Mouse (Mus musculus) kidney, adult 2 months (tissue): ENCODE results near the gene Pomp. TPM values are rescaled to one million over a fixed set of nuclear protein-coding genes. Genes with fewer than 3 reads are reported as not detected.

Experiments used
- DNase-seq: peaks from one replicate; pipeline ENCODE4 v3.0.0; 2021
- H3K27ac ChIP-seq: fragments of 200-500 bp; 2 replicates; pipeline ENCODE4 v1.5.1; 2012; ENCODE audit warnings: low read depth, low read length, control low read depth, inconsistent platforms; ENCODE audit not compliant: insufficient read depth
- H3K27me3 ChIP-seq: fragments of 200-500 bp; replicated peaks from 2 replicates; pipeline ENCODE4 v1.6.1; 2012; ENCODE audit warnings: mild to moderate bottlenecking, moderate library complexity, low read length, inconsistent platforms; ENCODE audit not compliant: control insufficient read depth, insufficient read depth
- H3K36me3 ChIP-seq: fragments of 200-500 bp; 2 replicates; pipeline ENCODE4 v1.6.1; 2012; ENCODE audit warnings: mild to moderate bottlenecking, moderate library complexity, low read length, inconsistent platforms; ENCODE audit not compliant: control insufficient read depth, insufficient read depth
- H3K4me1 ChIP-seq: fragments of 200-500 bp; 2 replicates; pipeline ENCODE4 v1.6.1; 2011; ENCODE audit warnings: low read length; ENCODE audit not compliant: control insufficient read depth, insufficient read depth
- H3K4me3 ChIP-seq: fragments of 200-500 bp; 2 replicates; pipeline ENCODE4 v1.5.1; 2011; ENCODE audit warnings: mild to moderate bottlenecking, low read depth, low read length, control low read depth; ENCODE audit not compliant: insufficient read depth
- CTCF ChIP-seq: fragments of 200-500 bp; conservative IDR thresholded peaks from 2 replicates; pipeline ENCODE4 v1.5.1; 2011; ENCODE audit warnings: low read depth, mild to moderate bottlenecking, control low read depth, low read length, moderate library complexity, mixed read lengths; ENCODE audit not compliant: insufficient read depth, insufficient read length
- POLR2A ChIP-seq: fragments of 200-500 bp; IDR thresholded peaks from one replicate; pipeline ENCODE4 v1.6.1; 2011; ENCODE audit warnings: low read depth, low read length, control low read depth
- WGBS: fragments of 180-500 bp; shearing (Covaris S2); methylation state at CpG from one replicate; pipeline ENCODE4 v1.1.7; 2018; 5-methylcytosine and 5-hydroxymethylcytosine counted together
- polyA plus RNA-seq: library from polyadenylated mRNA; depleted of rRNA; stranded (reverse); fragments of >200 nt; gene quantifications from 2 replicates; pipeline ENCODE4 v1.2.3, GENCODE M21; 2012; rRNA removed

Gene Pomp
- polyA plus RNA-seq, 1 experiment = 109 TPM

DNA sequence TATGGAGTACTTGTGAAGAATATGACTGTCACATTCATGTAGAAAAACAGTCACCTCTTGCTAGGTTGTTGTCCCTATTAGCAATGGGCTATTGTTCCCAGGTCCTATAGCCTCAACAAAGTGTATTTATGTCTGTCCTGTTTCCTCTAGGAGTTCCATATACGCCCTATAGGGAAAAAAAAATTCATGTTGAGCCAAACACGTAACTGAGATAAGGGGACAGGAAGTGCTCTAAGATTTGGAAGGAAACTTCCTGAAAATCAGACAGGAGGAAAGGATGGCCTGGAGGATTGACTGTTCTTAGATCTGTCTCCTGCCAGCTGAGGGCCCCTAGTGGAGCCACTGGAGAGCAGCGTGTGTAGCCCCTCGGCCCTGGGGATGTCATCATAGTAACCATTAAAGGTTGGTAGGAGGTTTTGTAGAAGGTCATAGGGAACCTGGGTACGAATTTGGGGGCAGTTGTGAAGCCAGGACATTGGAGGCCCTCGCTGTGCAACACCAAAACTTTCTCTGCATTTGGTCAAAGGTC lies 54.8 kb downstream of the Pomp start:
- DNase-seq = peak; percentile 14
- Histone ChIP-seq H3K27me3 (no peaks in the 10 kb centered on the region), H3K4me1 (peaks cover 9% of the 10 kb centered on the region), H3K27ac (no peak overlapping the region), H3K36me3 (no peaks in the 10 kb centered on the region), H3K4me3 (no peak overlapping the region)
- TF ChIP-seq CTCF = 0 out of 2 replicates have a peak, but pooled peaks have one; percentile 20
- no peak for TF ChIP-seq POLR2A
- 57% methylated on average over 6 of the region's 6 CpGs for whole genome bisulfite sequencing

GRCm38 (mm10) chr5:147916171-147916570 lies 55.9 kb downstream of the Pomp start:
- WGBS = 80% methylated on average over 9 of the region's 9 CpGs
- no peak for DNase-seq
- Histone ChIP-seq H3K27me3 (no peaks in the 10 kb centered on the region), H3K4me3 (no peak overlapping the region), H3K27ac (no peak overlapping the region), H3K4me1 (peaks cover 9% of the 10 kb centered on the region), H3K36me3 (no peaks in the 10 kb centered on the region)
- TF ChIP-seq CTCF (no peak), POLR2A (no peak)

DNA sequence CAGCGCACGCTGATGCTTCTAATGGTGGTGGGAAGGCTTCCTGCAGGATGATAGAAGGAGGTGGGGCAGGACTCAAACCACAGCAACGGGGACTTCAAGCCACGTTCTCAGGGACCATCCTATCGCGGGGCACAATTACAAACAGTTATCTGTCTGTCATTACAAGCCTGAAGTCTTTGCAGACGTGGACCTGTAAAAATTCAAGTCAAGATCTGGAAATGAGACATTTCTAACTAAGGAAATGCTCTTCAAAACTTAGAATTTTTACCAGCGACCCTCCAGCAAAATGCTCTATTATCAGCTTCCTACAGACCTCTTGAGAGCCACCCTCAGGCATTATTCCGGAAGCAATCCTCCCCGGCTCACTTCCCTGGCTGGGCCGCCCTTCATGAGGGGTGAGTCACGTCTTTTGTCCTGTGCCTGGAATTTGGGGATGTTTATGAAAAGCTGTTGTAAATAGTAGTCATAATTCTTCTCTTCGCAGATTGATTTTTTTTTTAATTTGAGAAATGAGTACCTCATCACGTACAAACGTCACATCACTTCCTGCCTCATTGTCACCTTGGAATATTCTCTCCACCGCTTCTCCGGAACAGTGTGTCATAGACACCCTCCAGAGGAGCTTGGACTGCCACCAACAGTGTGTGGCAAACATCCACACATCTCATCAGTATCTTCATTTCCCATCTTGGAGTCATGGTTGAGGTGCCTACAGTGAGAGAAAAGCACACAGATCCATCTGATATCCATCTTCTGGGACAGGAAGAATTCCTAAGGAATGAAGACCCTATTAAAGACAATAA lies 58.0 kb downstream of the Pomp start:
- peak; percentile 86 for DNase-seq

DNA sequence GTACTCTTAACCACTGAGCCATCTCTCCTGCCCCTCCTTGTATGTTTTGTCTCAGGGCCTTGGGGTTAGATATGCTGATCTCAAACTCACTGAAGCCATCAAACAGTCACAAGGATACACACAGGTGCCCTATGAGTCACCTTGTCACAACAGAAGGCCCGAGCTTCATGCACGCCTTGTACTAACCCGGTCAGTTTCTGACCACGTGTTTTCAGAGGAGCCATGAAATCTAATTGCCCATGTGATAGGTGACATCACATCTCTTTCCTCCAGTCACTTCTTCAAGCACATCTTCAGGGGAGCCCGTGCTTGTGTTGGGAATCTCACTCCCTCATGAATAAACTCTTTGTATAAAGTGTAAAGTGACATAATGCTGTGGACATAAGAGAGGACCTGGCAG lies 64.4 kb downstream of the Pomp start:
- WGBS = 71% methylated on average over 5 of the region's 5 CpGs
- no peak for DNase-seq
- Histone ChIP-seq H3K27me3 (no peaks in the 10 kb centered on the region), H3K4me1 (no peaks in the 10 kb centered on the region), H3K27ac (no peak overlapping the region), H3K4me3 (no peak overlapping the region), H3K36me3 (no peaks in the 10 kb centered on the region)
- TF ChIP-seq POLR2A = no peak
- no peak for TF ChIP-seq CTCF

More for the DNA sequence above, 58.0 kb downstream of the Pomp start:
- peaks cover 6% of the 10 kb centered on the region for H3K4me1 ChIP-seq
- 59% methylated on average over 17 of the region's 17 CpGs for WGBS
- H3K27ac ChIP-seq = peak overlapping the region; percentile 93
- H3K36me3 ChIP-seq = no peaks in the 10 kb centered on the region
- TF ChIP-seq POLR2A = no peak
- TF ChIP-seq CTCF = no peak
- no peaks in the 10 kb centered on the region for H3K27me3 ChIP-seq
- H3K4me3 ChIP-seq = no peak overlapping the region

Other genes starting within 250 kb of the Pomp start
- 14.9 and 17.5 TPM in 2 replicates for gene Flt1, start 134.4 kb upstream of the Pomp start, polyA plus RNA-seq
- gene Slc46a3, start 34.4 kb downstream of the Pomp start, polyA plus RNA-seq = 36.9 and 48.5 TPM in 2 replicates
- gene Mtus2, start 96.9 kb downstream of the Pomp start, polyA plus RNA-seq = 0.80 and 0.98 TPM in 2 replicates